Mouse (Mus musculus) olfactory bulb, adult 2 months (tissue): ENCODE data around the gene Snrpa1. TPM values are rescaled to one million over a fixed set of nuclear protein-coding genes. Genes with fewer than 3 reads are reported as not detected.

Experiments used
- H3K27ac ChIP-seq: fragments of 200-500 bp; 2 replicates; pipeline ENCODE4 v1.5.1; 2012; ENCODE audit warnings: low read depth, low read length; ENCODE audit not compliant: insufficient read depth
- H3K4me1 ChIP-seq: fragments of 200-500 bp; 2 replicates; pipeline ENCODE4 v1.6.1; 2012; ENCODE audit warnings: low read length; ENCODE audit not compliant: control insufficient read depth, insufficient read depth
- H3K4me3 ChIP-seq: fragments of 200-500 bp; 2 replicates; pipeline ENCODE4 v1.5.1; 2012; ENCODE audit warnings: mild to moderate bottlenecking, low read depth, low read length, moderate library complexity; ENCODE audit not compliant: insufficient read depth
- CTCF ChIP-seq: fragments of 200-500 bp; IDR thresholded peaks from 2 replicates; pipeline ENCODE4 v1.5.1; 2012; ENCODE audit warnings: low read depth, mild to moderate bottlenecking, low read length, moderate library complexity; ENCODE audit not compliant: insufficient read depth
- POLR2A ChIP-seq: fragments of 200-500 bp; IDR thresholded peaks from 2 replicates; pipeline ENCODE4 v1.6.1; 2012; ENCODE audit warnings: mild to moderate bottlenecking, low read depth, low read length, moderate library complexity; ENCODE audit not compliant: insufficient read depth
- WGBS: fragments of 180-500 bp; shearing (Covaris S2); methylation state at CpG from one replicate; pipeline ENCODE4 v1.1.7; 2018; 5-methylcytosine and 5-hydroxymethylcytosine counted together
- polyA plus RNA-seq: library from polyadenylated mRNA; stranded (reverse); fragments of >200 nt; gene quantifications from 2 replicates; pipeline ENCODE4 v1.2.4, GENCODE M21; 2012; ENCODE audit warnings: low replicate concordance; ENCODE audit not compliant: missing spikeins, insufficient read depth, insufficient read length

The Snrpa1 gene
- polyA plus RNA-seq, 1 experiment, result not detected

- Histone ChIP-seq H3K4me3 (no peak overlapping the region), H3K27ac (0 out of 2 replicates have a peak overlapping the region, but pooled peaks have one; percentile 57), H3K4me1 (peaks cover 22% of the 10 kb centered on the region)
- TF ChIP-seq POLR2A, result no peak
- no peak for TF ChIP-seq CTCF
- 65% methylated on average over 3 of the region's 3 CpGs for WGBS
These were observed 59.2 kb downstream of the Snrpa1 start for GRCm38 (mm10) chr7:66118046-66118445.

- WGBS, result 39% methylated on average over 7 of the region's 7 CpGs
- Histone ChIP-seq H3K27ac (0 out of 2 replicates have a peak overlapping the region, but pooled peaks have one; percentile 57), H3K4me1 (peaks cover 22% of the 10 kb centered on the region), H3K4me3 (no peak overlapping the region)
- TF ChIP-seq POLR2A (no peak), CTCF (no peak)
These were observed 60.0 kb downstream of the Snrpa1 start for GRCm38 (mm10) chr7:66118796-66119195.

- Histone ChIP-seq H3K4me1 (peaks cover 29% of the 10 kb centered on the region), H3K27ac (peak overlapping the region; percentile 77), H3K4me3 (no peak overlapping the region)
- no peak for TF ChIP-seq CTCF
- no peak for TF ChIP-seq POLR2A
- WGBS, result 35% methylated on average over 1 of the region's 1 CpGs
These were observed 61.3 kb downstream of the Snrpa1 start for GRCm38 (mm10) chr7:66120139-66120538.

DNA sequence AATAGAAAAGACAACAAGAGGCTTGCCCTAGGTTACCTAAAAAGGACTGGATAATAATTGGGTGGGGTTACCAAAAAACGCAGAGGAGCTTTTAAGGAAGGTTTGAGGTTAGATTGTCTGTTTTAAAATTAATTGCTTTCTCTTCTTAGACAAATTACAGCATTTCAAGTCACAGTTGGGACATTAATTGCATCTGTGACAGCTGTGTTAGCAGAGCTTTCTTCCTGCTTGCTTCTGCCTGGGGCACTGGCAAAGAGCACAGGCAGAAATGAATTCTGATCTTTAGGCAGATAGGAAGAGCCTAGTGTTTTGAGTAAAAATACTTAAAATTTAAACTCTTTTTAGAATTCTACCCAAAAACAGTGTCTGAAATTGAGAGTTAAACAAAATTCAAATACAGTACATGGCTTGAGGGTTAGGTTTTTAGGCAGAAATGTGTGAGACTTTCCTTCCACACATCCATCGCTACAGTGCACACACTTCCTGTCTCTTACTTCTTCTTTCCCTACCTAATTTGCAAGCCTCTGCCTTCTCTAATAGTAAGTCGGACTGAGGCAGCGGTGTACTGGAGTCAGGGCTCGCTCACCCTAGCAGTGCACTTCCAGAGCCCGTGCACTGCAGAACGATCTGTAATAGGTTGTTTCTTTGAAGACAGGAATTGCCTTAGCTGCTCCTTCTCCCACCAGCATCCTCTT, 62.0 kb downstream of the Snrpa1 start:
- TF ChIP-seq CTCF (no peak), POLR2A (no peak)
- 17% methylated on average over 7 of the region's 7 CpGs for WGBS
- Histone ChIP-seq H3K4me3 (no peak overlapping the region), H3K27ac (peak overlapping the region; percentile 96), H3K4me1 (peaks cover 30% of the 10 kb centered on the region)

Other genes starting within 250 kb of the Snrpa1 start
- not detected in 2 replicates for gene Pcsk6, start 197.3 kb upstream of the Snrpa1 start, polyA plus RNA-seq
- not detected in 2 replicates for gene Gm45213, start 15.4 kb upstream of the Snrpa1 start, polyA plus RNA-seq
- not detected in 2 replicates for gene Selenos, start 20.6 kb downstream of the Snrpa1 start, polyA plus RNA-seq
- not detected in 2 replicates for gene Chsy1, start 50.5 kb downstream of the Snrpa1 start, polyA plus RNA-seq